Mouse (Mus musculus): ENCODE results near the gene Gm5678. TPM values are rescaled to one million over a fixed set of nuclear protein-coding genes. Genes with fewer than 3 reads are reported as not detected.

Gm5678 gene
- 1 to 10 TPM; 1.9 to 2.0 TPM for total RNA-seq (2021)
- long read RNA-seq, experiment 1, partial matches to known transcripts = 0 of 1 reads
- long read RNA-seq, experiment 1, other reads (novel, unspliced or antisense) = 0 of 1 reads
- long read RNA-seq, experiment 2 = 0 reads

DNA sequence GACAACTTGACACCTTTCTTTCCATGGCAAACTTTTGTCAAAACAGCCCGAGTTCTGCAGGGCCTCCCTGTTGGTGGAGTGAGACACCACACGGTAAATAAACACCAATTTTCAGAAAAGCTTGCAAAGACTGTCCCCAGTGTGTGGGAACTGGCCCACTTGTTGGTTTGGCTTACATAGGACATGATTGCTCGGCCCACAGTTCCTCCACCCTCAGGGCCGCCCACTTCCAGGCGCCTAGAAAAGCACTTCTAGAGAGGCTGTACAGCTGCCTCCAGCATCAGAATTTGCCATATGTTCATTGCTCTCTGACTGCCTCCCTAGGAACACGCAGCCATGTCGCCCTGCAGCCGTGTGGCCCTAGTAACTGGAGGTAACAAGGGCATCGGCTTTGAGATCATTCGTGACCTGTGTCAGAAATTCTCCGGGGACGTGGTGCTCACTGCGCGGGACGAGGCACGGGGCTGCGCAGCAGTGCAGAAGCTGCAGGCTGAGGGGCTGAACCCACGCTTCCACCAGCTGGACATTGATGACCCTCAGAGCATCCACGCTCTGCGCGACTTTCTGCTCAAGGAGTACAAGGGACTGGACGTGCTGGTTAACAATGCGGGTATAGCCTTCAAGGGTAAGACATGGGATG lies at the start of gene Gm5678:
TSS of gene Gm5678 (plus strand) at position 337 of the 640 bp plus-strand sequence.
- no peak for DNase-seq (ENCODE audit: low spot score in 2 of 2)

DNA sequence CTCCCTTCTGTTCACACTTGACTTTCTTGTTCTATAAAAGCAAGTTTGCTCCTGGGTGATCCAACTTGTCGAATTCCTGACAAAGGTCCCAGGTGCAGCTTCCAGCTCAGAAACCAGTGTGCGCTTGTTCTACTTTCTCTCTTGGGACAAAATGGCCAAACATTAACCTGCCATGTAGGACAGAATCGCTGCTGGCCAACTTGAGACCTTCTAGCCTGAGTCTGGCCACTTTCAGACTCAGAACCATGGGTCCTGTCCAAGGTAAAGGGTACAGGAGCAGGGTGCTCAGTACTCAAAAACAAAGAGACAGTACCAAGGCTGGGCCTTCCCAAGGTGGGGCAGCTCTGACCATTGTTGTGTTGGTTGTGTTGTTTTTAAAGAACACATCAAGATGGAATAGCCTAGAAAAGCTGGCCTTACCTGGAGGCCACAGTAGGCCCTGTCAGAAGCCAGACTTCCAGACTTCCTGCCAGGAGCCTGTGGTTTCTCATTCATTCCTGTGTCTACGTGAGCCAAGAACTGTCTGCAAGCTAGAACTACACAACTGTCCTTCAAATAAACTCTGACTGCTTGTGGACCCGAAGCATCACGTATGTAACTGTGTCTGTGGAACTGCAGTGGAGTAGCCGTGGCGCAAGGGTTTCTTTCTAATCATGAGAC lies 49.4 kb upstream of the Gm5678 start:
- DNase-seq (ENCODE audit: low spot score in 2 of 2) = no peak

DNA sequence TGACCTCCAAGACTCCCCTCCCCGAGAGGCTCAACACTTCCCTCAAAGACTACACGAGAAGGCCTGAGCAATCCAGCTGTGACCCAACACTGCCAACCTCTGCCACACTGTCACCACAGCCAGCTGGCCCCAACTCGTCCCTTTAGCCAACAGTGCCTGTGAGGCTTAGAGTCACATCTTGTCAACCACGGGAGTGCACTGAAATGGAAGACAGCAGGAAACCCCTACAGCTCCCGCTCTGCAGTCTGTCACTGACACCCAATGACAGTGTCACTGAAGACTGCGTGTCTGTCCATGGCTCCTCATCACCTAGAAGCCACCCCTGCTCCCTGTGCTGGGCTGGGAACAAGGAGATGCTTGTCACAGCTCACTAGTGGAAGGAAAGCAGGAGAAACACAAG lies 46.8 kb upstream of the Gm5678 start:
- no peak for DNase-seq (ENCODE audit: low spot score in 2 of 2)

DNA sequence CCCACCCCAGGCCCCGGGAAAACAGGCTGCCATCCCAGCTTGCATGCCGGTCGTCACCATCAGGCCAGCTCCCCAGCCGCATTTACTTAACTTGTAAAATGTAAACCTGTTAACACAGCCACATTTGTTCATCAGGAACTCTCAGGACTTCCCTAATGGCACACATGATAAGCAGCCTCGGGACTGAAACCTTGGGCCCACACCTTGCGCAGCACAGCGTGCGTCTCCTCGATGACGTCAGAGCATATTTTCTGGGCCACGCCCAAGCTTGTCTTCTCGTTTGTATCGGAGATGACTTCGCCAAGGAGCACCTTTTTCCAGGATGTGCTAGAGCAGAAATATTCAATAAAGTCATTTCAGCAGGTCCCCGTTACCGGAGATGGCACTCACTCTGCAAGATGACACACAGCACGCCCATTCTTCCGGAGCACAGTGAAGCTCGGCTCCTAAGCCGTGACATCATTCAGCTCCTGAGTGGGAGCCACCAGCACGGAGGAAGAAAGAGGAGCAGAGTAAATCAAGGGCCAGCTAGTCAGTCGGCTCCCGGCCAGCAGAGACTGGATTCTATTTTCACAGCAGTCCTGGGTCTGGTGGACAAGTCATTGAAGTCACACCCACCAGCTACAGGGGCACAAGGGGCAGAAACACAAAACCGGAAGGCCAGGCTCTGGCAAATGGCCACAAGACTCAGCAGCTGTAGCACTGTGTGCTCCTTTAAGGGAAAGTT lies 42.8 kb upstream of the Gm5678 start:
- DNase-seq (ENCODE audit: low spot score in 2 of 2) = no peak

DNA sequence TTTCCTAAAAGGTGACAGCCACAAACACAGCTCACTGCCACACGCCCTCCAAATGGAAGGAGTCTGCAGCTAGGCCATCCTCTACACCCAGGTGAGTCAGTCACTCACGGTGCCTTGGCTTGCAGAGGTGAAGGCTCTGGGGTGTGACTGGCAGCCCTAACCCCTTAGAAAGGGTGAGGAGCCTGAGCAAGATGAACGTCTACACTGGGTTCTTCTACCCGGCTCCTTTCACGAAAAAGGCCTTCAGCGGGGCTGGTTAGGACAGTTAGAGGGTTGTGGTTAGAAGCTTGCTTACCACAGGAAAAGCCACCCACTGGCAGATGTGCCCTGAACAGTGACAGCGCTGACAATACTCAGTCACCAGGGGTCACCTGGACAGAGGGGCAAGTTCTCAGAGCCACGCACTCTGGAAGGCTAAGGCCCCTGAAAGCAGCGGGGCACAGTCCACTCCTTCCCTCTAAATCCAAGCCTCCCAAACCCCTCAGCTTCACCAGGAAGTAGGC lies 42.1 kb upstream of the Gm5678 start:
- DNase-seq (ENCODE audit: low spot score in 2 of 2) = no peak

DNA sequence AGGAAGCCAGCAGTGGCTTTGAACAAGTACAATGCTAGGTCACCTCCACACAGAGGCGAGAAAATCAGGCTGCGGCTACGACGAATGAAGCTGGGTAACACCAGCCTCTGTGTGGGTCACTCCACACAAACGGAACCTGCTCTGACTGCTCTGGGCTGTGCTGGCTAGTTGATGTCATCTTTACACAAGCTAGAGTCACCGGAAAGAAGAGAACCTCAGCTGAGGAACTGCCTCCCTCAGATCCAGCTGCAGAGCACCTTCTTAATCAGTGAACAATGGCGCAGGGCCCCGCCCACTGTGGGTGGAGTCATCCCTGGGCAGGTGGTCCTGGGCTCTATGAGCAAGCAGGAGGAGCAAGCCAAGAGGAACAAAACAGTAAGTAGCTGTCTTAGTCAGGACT lies 41.5 kb upstream of the Gm5678 start:
- DNase-seq (ENCODE audit: low spot score in 2 of 2) = no peak

DNA sequence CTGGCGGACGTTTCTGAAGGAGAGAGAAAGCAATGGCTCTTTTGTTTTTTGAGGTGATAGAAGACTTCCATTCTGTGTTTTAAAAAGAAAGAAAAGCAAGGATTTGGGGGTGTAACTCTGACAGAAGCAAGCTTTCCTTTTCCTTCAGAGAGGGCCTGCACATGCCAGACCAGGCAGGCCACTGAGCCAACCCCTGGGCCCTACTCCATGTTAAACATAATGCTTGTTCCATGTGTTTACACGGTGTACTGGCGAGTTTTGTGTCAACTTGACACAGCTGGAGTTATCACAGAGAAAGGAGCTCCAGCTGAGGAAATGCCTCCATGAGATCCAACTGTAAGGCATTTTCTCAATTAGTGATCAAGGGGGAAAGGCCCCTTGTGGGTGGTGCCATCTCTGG lies 39.6 kb upstream of the Gm5678 start:
- no peak for DNase-seq (ENCODE audit: low spot score in 2 of 2)

DNA sequence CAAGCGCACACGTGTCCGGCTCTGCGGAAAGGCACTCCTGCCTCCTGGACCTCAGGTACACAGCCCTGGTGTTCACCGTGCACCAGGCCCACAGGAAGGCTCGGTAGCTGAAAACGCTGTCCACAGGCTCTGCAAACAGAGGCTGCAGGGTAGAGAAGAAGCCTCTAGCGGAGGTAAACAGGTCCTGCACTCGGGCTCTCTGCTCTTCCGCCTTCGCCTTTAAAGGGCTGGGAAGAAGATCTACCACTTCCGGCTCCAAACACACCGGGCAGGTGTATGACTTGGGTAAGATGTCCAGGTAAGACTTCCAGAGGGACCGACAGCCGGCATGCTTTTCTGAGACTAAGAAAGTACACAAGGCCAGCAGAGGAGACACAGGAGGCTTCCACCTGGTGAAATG lies 37.0 kb upstream of the Gm5678 start:
- no peak for DNase-seq (ENCODE audit: low spot score in 2 of 2)

DNA sequence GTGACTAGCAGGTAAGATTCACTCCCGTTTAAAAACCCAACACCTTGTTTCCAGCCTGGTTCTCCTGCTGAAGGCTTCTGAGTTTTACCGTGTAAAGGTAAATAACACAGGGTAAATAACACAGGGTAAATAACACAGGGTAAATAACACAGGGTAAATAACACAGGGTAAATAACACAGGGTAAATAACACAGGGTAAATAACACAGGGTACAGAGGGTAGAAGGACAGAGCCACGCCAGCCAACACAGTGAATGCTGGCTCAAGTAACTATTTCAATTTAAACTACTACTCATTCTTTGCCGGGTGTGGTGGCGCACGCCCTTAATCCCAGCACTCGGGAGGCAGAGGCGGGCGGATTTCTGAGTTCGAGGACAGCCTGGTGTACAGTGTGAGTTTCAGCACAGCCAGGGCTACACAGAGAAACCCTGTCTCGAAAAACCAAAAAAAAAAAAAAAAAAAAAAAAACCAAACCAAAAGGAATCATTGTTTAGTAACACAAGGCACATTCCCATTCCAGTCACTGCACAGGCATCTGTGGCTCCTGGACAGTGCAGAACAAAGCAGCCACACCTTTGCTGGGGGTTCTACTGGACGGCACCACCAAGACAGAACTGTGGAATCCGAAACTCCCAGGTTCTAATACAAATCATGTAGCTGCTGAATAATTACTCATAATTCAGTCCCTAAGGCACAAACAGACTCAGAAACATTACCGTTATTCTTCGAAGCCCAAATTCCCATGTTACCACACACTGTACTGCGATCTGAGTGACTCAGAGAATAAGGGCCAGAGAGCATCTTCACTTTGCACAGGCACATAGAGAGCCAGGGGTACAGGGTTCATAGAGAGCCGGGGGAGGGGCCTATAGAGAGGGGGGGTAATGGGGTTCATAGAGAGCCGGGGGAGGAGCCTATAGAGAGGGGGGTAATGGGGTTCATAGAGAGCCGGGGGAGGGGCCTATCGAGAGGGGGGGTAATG lies 36.2 kb upstream of the Gm5678 start:
- no peak for DNase-seq (ENCODE audit: low spot score in 2 of 2)

DNA sequence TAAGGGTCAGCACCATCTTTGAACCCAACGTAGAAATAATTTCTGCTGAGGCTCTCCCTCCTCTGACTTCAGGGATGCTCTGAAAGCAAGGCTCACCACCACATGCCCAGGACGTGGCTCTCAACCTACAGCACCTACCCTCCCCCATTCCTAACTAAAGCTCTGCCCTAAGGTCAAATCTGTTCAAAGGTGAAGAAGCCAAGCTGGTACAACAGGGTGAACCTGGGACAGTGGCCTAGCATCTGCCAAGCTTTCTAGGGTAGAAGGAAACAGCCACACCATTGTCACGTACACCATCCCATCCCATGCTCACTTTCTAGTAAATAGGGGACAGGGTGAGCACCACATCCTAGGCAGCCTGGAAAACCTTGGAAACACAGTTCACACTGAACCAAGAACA lies 35.2 kb upstream of the Gm5678 start:
- no peak for DNase-seq (ENCODE audit: low spot score in 2 of 2)

DNA sequence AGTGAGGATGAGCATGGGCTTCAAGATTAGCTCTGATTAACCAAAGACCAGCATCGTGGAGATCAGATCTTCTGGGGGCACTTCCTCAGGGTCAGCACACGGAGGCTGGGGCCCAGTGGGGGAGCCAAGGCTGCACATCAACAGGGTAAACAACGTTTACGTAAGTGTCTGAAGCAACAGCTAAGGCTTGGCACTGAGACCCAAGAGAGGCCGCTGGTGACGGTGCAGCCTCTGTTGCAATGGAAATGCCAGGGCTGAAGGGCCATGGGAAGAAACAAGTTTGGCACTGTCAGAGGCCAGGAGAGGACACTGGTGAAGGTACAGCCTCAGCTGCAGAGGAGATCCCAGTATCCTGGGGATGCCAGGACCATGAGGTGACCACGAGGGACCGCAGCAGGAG lies 34.5 kb upstream of the Gm5678 start:
- no peak for DNase-seq (ENCODE audit: low spot score in 2 of 2)

DNA sequence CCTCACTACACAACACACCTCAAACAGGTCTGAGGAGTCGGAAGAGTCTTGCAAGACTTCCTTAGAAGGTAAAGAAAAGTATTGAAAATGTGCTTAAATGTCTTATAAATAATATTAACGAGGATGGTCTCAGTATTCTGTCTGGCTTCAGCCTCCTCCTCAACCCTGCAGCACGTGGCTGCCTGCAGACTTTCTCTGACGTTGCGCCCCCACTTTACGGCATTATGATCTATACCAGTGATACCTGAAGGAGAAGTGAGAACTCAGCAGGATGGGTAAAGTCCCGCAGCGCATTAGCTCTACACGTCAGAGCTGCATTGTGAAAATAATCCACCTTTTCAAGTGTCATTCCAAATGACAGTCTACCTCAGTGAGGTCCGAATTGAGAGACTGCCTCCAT lies 33.4 kb upstream of the Gm5678 start:
- no peak for DNase-seq (ENCODE audit: low spot score in 2 of 2)

DNA sequence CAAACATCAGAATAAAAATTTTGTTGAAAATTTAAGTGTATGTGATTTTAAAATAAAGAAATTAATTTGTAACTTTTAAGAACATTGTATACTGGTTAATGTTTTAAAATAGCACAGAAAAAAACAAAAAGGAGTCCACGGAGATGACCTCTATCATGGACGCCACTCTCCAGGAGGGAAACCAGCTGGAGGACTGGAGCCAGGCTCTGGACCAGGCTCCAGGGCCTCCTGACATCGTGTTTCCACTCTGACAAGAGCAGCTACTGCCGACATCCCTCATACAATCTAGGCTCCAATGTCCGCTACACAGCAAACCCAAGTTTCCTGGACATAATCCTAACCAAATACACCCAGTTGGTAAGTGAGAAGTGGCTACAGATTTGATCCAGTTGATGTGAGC lies 32.1 kb upstream of the Gm5678 start:
- no peak for DNase-seq (ENCODE audit: low spot score in 2 of 2)

DNA sequence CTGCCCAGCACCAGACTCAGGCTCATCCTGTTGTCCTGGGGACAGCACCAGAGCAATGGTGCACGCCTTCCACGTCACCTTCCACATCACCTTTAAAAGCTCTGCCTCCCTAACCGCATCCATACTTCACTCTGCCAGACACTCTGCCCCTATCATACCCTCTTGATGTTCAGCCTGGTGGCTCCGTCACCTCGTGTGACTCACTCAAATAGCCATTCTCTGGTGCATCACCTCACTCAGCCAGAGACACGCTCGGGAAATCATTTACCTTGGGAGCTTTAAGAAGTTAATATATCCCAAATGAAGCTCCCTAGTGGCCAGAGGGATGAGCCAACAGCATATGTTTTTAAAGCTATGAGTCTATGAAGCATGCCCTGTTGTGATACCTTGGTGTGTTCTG lies 31.1 kb upstream of the Gm5678 start:
- no peak for DNase-seq (ENCODE audit: low spot score in 2 of 2)

DNA sequence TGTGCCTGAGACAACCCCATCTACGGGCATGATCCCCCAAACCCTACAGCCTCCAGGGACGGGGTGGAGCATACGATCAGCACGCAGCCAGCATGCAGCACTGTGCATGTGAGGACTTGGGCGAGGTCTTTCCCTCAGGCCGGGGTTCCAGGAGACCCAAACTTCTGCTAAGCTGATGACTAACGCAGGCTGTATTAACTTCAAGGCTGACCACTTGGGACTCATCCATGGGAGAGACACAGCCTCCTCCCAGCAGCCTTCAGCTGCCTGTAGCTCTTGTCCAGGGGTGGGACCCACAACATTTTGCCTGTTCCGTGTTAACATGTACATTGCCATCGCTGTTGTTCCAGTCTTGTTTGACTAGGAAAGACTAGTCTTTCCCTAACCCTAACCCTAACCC lies 30.3 kb upstream of the Gm5678 start:
- no peak for DNase-seq (ENCODE audit: low spot score in 2 of 2)

DNA sequence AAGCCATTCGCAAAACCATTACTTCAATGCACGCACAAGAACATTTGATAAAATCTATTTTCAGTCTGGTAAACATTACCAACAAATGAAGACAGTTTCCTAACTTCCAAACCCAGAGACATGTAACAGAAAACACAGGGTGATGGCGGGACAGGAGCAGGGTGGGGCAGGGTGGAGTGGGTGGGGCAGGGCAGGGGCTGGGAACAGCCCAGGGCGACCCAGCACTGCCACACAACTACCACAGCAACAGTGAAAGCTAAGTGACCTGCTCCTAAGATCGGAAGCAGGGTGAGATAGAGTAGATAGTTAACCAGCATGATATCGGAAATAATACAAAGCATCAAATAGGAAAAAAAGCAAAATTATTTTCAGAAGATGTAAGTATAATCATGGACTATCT lies 28.4 kb upstream of the Gm5678 start:
- no peak for DNase-seq (ENCODE audit: low spot score in 2 of 2)

DNA sequence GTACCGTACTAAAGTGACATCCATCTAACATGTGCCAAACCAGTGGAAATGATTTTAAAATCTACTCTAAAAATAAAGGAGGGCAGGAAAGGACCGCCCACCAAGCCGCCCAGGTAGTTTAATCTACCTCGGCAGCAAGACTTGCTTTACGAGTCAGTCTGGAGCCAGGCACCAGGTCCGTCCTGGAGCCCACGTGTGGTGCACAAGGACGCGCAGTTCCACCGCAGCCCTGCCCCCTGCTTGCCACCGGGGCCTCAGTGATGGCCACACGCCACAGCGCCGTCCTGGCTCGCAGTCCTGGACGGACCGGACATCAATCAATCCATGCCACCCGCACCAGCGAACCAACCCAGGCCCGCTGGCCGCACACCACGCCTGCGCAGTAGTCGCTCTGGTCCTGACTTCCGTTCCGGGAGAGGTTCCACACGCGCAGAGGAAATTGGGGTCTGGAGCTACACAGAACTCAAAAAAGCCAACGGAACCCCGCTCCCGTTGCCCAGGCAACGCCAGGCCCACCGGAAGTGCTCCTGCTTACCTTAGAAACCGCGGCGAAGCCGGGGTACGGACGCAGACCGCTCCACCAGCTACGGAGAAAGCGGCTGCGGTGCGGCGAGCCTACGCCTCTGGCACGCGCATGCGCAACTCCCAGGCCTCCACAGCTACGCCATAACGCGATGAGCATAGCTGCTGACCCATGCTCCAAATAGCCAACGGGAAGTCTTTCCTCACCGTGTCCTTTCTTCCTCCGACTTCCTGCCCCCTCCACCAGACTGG lies 24.3 kb upstream of the Gm5678 start, which contains the start of gene Setd4:
TSS of gene Setd4 (minus strand) at position 625 of the 774 bp plus-strand sequence.
- DNase-seq (ENCODE audit: low spot score in 2 of 2) = peak; percentile 94 to 95

DNA sequence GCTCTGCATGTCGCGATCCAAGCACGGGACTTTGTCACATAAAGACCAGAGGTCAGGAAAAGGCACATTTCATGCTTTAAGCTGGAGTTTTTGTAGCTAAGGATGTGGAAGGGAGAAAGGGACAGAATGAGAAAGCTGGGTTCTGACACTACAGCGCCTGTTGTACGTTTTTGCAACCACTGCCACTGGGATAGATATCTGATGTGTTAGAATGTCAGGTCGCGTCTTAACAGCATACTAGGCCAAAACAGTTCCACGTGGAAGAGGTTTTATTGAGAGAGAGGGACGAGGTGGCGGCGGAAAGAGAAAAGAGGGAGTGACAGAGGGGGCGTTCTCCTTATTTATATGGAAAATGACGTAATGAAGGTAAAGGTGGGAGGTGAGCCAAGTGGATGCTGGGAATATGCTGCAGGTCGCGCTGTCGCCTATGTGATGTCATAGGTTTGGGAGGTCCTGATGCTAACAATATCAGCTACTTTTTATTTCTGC lies 23.4 kb upstream of the Gm5678 start:
- DNase-seq (ENCODE audit: low spot score in 2 of 2) = no peak

DNA sequence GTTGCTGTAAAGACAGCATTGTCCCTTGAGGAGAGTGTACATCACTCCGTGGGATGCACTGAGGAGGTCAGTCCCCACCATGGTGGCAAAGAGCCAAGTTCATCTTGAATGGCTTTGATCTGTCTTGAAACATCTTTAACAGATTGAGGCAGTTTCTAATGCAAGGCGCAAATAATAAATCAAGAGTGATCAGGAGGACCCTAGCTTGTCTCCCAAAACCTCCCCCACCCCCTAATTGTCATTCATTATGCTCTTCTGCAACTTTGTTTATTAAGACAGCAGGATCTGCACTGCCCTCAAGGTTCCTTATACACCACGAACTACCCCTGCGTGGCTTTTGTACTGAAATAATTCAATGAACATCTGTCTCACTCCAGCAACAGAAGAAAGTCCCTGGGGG lies 22.3 kb upstream of the Gm5678 start, which contains the start of gene Cbr1:
TSS of gene Cbr1 (plus strand) at position 301 of the 400 bp plus-strand sequence.
- no peak for DNase-seq (ENCODE audit: low spot score in 2 of 2)

DNA sequence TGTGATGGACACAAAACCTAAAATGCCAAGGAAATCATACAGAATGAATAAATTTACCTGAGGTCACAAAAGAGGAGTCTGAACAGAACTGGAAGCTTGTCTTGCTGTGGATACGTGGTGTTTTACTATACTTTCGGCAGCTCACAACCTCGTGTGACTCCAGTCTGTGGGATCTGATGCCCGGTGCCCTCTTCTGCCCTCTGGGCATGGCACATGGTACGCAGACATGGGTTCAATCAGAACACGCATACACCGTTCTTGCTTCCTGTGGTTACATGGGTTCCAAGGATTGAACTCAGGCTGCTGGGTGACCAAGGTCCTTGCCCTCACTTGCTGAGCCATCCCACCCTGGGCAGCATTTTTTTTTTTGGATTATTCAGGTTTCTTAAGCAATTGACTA lies 21.8 kb upstream of the Gm5678 start:
- DNase-seq (ENCODE audit: low spot score in 2 of 2) = no peak
